Mouse (Mus musculus) liver, postnatal 0 days (tissue): ENCODE results near the gene Anapc7.

Source experiments
- CTCF ChIP-seq: sonication (generic); IDR thresholded peaks from 2 replicates; pipeline ENCODE4 v1.5.1; 2016; ENCODE audit warnings: antibody characterized with exemption, low read depth
- EP300 ChIP-seq: IDR thresholded peaks from 2 replicates; pipeline ENCODE4 v1.6.1; 2016; ENCODE audit warnings: antibody characterized with exemption, low read depth, mild to moderate bottlenecking

DNA sequence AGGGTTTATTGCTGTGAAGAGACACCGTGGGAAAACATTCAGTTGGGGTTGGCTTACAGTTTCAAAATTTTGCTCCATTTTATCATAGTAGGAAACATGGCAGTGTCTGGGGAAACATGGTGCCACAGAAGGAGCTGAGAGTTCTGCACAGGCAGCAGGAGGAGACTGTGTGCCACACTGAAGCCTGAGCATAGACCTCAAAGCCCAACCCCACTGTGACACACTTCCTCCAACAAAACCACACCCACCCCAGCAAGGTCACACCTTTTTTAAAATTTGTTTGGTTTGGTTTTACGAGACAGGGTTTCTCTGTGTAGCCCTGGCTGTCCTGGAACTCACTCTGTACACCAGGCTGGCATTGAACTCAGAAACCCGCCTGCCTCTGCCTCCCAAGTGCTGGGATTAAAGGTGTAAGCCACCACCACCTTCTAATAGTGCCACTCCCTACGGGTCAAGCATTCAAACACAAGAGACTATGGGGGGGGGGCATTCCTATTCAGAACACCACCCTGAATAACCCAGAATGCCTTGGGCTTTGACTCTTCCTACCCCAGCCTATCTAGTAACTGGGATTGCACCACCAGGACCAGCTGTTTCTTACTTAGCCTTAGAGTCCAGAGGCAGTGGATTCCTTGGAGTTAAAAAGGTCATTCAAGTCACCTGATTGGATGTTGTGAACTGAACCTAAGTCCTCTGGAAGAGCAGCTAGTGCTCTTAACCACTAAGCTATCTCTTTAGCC is 8.7 kb downstream of the Anapc7 start:
- TF ChIP-seq CTCF (no peak), EP300 (no peak)
